Mouse (Mus musculus): ENCODE results near the gene Usp4.
"Not testable (repeated sequence)": the region's sequence is repeated elsewhere in the genome, so short reads cannot be mapped to it uniquely, and the experiment has no call there.

Usp4 gene

GRCm38 (mm10) chr9:108347540-108348289, at the start of gene Usp4:
Gene Usp4 (plus strand): TSS chr9:108347853.
- peak; percentile 92 for DNase-seq (ENCODE audit: low spot score)

DNA sequence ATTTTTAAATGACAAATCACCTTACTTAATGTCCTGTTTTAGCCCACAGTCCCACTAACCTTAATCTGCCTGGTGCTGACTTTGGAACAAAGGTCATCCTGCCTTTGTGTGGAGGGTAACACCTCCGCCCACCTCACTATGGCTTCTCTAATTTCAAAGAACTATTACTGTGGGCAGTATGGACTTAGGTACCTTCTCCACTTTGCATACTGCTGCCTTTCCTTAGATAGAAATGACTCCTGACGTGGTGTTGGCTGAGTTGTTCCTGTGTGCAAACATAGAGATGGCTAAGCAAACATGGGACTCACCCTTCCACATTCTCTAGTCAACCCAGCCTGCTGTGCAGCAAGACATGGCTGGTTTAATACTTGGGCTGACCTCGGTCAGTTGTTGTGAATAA, 45.8 kb upstream of the Usp4 start:
- peak; percentile 75 for DNase-seq (ENCODE audit: low spot score)

DNA sequence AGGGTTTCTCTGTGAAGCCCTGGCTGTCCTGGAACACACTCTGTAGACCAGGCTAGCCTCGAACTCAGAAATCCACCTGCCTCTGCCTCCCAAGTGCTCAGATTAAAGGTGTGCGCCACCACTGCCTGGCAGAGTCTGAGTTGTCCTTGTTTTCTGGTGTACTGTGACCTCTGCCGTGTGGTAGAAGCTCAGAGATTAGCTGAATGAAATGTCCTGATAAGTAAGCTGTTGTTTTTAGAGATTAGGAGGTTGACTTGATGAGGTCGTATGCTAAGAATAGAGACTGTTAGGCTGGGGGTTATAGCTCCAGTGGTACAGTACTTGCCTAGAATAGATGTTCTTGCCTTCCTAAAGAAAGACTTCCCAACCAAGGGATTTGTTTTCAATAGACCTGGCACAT, 42.9 kb upstream of the Usp4 start:
- DNase-seq (ENCODE audit: low spot score) = peak; percentile 35

DNA sequence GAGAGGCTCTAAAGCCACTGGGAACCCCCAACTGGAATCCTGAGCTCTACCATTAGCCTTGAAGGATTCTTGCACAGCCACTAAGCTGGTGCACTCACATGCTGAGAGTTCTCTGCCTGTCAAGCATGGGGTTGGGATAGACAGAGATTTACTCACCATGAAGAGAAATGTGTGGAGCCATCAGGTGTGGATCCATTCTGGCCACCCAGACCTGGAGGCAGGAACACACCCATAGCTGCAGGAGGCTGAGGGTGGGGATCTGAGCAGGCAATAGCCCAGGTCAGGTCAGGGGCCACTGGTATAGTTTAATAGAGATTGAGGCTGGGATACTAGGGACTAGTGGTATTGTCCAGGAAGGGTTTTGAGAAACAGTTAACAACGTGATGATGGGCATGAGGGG, 42.5 kb upstream of the Usp4 start:
- DNase-seq (ENCODE audit: low spot score) = no peak

DNA sequence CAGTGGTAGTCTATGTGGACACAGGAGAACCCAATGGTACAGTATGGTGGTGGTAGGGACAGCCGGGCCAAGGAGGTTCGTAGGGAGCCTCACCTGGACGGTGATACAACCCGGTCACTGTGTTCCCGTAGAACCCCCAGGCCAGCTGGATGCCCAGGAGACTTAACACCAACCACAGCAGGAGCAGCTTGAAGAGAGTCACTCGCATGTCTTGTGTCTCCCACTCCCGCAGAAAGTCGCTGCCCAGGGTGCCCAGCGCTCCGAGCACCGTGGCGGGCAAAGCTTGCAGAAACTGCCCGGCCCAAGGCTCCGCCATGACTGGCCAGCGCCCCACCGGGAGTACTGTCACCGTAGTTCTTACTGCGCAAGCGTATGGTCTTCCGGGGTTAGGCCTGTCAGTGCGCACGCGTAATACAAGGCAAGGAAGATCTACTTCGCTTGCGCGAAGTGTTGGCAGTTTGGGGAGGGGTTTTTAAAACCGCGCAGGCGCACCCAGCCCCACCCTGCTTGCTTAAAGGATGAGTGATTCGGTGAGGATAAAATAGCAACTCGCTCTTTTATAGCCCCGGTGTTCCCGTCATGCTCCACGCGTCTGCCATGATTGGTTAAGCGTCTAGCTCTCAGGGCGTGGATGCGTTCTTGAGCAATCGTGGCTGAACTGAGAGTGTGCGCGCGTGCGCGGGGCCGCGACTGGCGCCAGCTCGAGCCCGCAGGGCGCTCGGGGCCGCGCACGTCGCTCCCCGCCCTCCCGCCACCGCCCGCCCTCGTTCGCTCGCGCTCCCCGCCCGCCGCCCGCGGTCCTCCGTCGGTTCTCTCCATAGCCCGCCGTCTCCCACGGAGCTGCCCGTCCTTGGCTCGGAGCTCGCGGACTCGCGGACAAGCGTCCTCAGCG, 41.8 kb upstream of the Usp4 start, which contains the start of the genes Rhoa and Tcta:
TSS of gene Rhoa (plus strand) at position 501 of the 892 bp plus-strand sequence.
TSS of gene Tcta (minus strand) at position 532 of the 892 bp plus-strand sequence.
- DNase-seq (ENCODE audit: low spot score) = peak; percentile 99

- DNase-seq (ENCODE audit: low spot score) = no peak
Measured at GRCm38 (mm10) chr9:108306571-108306980, 41.1 kb upstream of the Usp4 start.

DNA sequence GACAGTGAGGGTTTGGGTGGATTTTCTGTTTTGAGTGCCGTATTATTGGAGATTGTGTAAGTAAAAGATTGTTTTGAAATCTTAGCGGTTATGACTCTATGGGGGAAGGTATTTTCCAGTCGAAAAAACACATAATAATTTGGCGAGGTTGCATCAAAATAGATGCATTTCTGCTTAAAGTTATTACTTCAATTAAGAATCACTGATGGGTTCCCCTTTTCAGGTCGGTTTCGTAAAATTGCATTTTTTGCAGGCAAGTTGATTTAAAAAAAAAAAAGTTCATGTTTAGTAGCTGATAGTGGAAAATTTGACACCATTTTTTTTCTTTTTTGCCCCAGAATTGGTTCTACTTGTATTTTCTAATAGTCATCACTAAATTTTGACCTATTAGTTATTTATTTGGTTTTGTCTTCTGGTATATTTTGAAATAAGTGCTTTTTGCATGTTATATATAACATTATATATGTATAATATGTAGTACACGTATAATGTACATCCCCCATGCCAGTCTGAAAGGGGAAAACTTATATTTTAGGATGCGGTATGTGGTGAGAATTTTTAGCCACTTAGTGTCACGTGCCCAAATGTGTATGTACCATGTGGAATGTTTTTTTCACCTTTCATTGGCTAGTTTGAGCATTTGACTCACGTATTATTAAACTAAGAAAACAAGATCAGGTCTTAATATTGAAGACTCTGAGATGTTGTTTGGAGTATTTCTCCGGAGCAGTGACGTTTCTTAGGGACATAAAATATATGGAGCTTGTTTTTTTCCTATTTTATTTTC, 40.4 kb upstream of the Usp4 start:
- DNase-seq (ENCODE audit: low spot score) = no peak

DNA sequence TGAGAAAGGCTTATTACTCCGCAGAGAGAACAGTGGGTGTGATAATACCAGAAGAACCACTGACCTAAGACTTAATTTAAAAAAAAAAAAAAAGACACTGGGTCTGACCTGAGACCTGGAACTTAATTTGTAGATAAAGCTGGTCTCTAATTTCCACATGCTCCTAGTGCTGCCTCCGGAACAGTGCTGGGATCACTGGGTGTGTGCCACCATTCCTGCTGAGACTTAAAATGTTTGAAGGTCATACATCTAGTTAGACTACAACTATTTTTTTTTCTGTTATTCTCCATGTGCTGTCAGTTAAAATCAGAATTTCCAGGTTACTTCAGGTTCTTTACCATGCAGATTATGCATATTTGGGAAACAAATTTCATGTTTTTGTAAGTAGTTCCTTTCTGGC, 39.5 kb upstream of the Usp4 start:
- no peak for DNase-seq (ENCODE audit: low spot score)

- DNase-seq (ENCODE audit: low spot score) = no peak
Measured at GRCm38 (mm10) chr9:108317572-108317971, 30.1 kb upstream of the Usp4 start.

- DNase-seq (ENCODE audit: low spot score) = no peak
Measured at GRCm38 (mm10) chr9:108318462-108318861, 29.2 kb upstream of the Usp4 start.

DNA sequence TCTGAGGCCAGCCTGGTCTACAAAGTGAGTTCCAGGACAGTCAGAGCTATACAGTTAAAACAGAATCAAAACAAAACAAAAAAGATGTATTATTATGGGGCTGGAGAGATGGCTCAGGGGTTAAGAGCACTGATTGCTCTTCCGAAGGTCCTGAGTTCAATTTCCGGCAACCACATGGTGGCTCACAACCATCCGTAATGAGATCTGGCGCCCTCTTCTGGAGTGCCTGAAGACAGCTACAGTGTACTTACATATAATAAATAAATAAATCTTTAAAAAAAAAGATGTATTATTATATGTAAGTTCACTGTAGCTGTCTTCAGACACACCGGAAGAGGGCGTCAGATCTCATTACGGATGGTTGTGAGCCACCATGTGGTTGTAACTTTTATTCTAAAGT, 25.6 kb upstream of the Usp4 start:
- DNase-seq (ENCODE audit: low spot score) = not testable (repeated sequence)

GRCm38 (mm10) chr9:108324784-108325183, 22.9 kb upstream of the Usp4 start:
- DNase-seq (ENCODE audit: low spot score) = no peak

- no peak for DNase-seq (ENCODE audit: low spot score)
Measured at GRCm38 (mm10) chr9:108325811-108326210, 21.8 kb upstream of the Usp4 start.

DNA sequence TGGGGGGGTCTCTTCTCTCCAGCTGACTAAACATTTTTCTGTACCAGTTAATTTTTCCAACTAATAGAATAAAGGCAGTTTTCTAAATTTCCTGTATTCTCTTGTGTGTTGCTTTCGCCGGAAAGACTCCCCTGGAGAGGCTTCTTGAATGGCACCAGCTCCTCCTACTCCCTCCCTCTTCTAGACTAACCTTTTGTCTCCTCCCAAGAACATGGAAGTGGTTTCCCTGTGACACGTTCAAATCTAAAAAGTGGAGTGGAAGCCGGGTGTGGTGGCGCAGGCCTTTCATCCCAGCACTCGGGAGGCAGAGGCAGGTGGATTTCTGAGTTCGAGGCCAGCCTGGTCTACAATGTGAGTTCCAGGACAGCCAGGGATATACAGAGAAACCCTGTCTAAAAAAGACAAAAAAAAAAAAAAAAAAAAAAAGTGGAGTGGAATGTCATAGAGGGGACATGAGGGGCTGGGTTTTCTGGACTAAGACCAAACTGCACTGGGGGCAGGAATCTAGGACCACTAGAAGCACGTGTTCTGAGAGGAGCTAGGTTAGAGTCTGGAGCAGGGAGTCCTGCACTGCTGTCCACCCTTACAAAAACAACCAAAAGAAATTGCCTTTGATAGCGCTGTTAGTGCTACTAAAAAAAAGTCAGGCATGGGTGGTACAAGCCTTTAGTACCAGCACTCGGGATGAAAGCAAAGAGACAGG, 9.7 kb upstream of the Usp4 start:
- DNase-seq (ENCODE audit: low spot score) = peak; percentile 13

- no peak for DNase-seq (ENCODE audit: low spot score)
Measured at GRCm38 (mm10) chr9:108338551-108338885, 9.1 kb upstream of the Usp4 start.

GRCm38 (mm10) chr9:108338886-108339781, 8.5 kb upstream of the Usp4 start, which contains the start of gene Gpx1:
Gene Gpx1 (plus strand): TSS chr9:108338903.
- peak; percentile 97 for DNase-seq (ENCODE audit: low spot score)

- DNase-seq (ENCODE audit: low spot score) = no peak
Measured at GRCm38 (mm10) chr9:108339886-108340257, 7.8 kb upstream of the Usp4 start.

- peak; percentile 36 for DNase-seq (ENCODE audit: low spot score)
Measured at GRCm38 (mm10) chr9:108340258-108341138, 7.2 kb upstream of the Usp4 start.

GRCm38 (mm10) chr9:108341139-108341475, 6.5 kb upstream of the Usp4 start:
- DNase-seq (ENCODE audit: low spot score) = no peak

GRCm38 (mm10) chr9:108341801-108342200, 5.9 kb upstream of the Usp4 start:
- peak; percentile 43 for DNase-seq (ENCODE audit: low spot score)
